Mouse (Mus musculus) megakaryocyte, embryonic 14.5 days (primary cell): Measurements from ENCODE around the gene Nrk.

Source experiments
- FLI1 ChIP-seq: IDR thresholded peaks from 2 replicates; pipeline ENCODE4 v1.6.1; 2012; ENCODE audit warnings: low read length, inconsistent platforms, mixed read lengths
- GATA1 ChIP-seq: IDR thresholded peaks from 3 replicates; pipeline ENCODE4 v1.6.1; 2012; ENCODE audit warnings: mixed read lengths, low read length, inconsistent platforms, borderline replicate concordance

GRCm38 (mm10) chrX:139027296-139027695 lies 113.1 kb downstream of the Nrk start:
- TF ChIP-seq GATA1, result no peak
- no peak for TF ChIP-seq FLI1
